Mouse (Mus musculus) liver, embryonic 14.5 days (tissue): ENCODE results near the gene Rtn4ip1.

Source experiments
- CTCF ChIP-seq: IDR thresholded peaks from 2 replicates; pipeline ENCODE4 v1.5.1; 2016; ENCODE audit warnings: antibody characterized with exemption, low read depth, control low read depth
- EP300 ChIP-seq: IDR thresholded peaks from 2 replicates; pipeline ENCODE4 v1.6.1; 2016; ENCODE audit warnings: antibody characterized with exemption, low read depth

DNA sequence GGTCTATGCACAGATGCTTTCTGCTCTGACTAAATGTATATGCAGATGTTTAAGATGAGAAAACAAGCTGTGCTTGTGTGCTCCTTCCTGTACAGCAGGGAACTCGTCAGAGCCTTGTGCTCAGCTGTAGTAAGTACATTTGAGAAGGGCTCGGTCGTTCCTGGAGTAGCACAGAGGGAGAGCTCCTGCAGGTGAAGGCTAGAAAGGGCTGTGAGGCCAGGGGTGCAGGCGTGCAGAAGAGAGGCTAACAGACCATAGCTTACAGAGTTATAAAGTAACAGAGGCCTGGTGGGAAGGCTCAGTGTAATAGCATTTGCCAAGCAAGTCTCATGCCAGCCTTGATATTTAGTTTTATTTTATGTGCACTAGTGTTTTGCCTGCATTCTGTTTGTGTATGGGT, 43.8 kb downstream of the Rtn4ip1 start:
- TF ChIP-seq CTCF (no peak), EP300 (no peak)
